Mouse (Mus musculus) hindbrain, embryonic 10.5 days (tissue): Measurements from ENCODE around the gene Atf1. TPM values are rescaled to one million over a fixed set of nuclear protein-coding genes. Genes with fewer than 3 reads are reported as not detected.
"Not testable (repeated sequence)": the region's sequence is repeated elsewhere in the genome, so short reads cannot be mapped to it uniquely, and the experiment has no call there.

Experiments used
- DNase-seq: peaks from one replicate; pipeline ENCODE4 v3.0.0-alpha.2; 2017; ENCODE audit warnings: low spot score
- H3K27ac ChIP-seq: fragments of 300-500 bp; sonication (generic); 2 replicates; pipeline ENCODE4 v1.5.1; 2016; ENCODE audit warnings: mild to moderate bottlenecking, moderate library complexity
- H3K27me3 ChIP-seq: fragments of 300-500 bp; sonication (generic); 2 replicates; pipeline ENCODE4 v1.6.1; 2016; ENCODE audit warnings: mild to moderate bottlenecking; ENCODE audit not compliant: poor library complexity, insufficient read depth, severe bottlenecking
- H3K36me3 ChIP-seq: fragments of 300-500 bp; sonication (generic); 2 replicates; pipeline ENCODE4 v1.6.1; 2016; ENCODE audit warnings: mild to moderate bottlenecking, moderate library complexity
- H3K4me1 ChIP-seq: fragments of 300-500 bp; sonication (generic); replicated peaks from 2 replicates; pipeline ENCODE4 v1.6.1; 2016; ENCODE audit warnings: mild to moderate bottlenecking
- H3K4me3 ChIP-seq: fragments of 300-500 bp; sonication (generic); 2 replicates; pipeline ENCODE4 v1.5.1; 2016; ENCODE audit warnings: mild to moderate bottlenecking, moderate library complexity
- H3K9me3 ChIP-seq: fragments of 300-500 bp; sonication (generic); 2 replicates; pipeline ENCODE4 v1.6.1; 2016; ENCODE audit warnings: mild to moderate bottlenecking, moderate library complexity
- WGBS: fragments of 180-500 bp; shearing (Covaris S2); methylation state at CpG from one replicate; pipeline ENCODE4 v1.1.7; 2016; 5-methylcytosine and 5-hydroxymethylcytosine counted together
- polyA plus RNA-seq: library from polyadenylated mRNA; unstranded; fragments of >200 nt; fragmentation: Nextera tagmentation; extraction: Ambion mirVana; gene quantifications from 2 replicates; pipeline ENCODE4 v1.2.1, GENCODE M21; 2016

Atf1 gene
- polyA plus RNA-seq, 1 experiment from 2014 or later = 22.9 TPM

GRCm38 (mm10) chr15:100248665-100249433 lies 21.2 kb downstream of the Atf1 start:
- Histone ChIP-seq H3K27me3 (no peaks in the 10 kb centered on the region), H3K27ac (no peak overlapping the region), H3K36me3 (peaks cover 100% of the 10 kb centered on the region), H3K4me1 (no peaks in the 10 kb centered on the region), H3K9me3 (no peaks in the 10 kb centered on the region), H3K4me3 (no peak overlapping the region)
- WGBS = 93% methylated on average over 6 of the region's 6 CpGs
- DNase-seq = no peak

- Histone ChIP-seq H3K36me3 (peaks cover 100% of the 10 kb centered on the region), H3K27me3 (no peaks in the 10 kb centered on the region), H3K9me3 (no peaks in the 10 kb centered on the region), H3K27ac (no peak overlapping the region), H3K4me1 (no peaks in the 10 kb centered on the region), H3K4me3 (no peak overlapping the region)
- WGBS = 91% methylated on average over 6 of the region's 6 CpGs
- DNase-seq = no peak
Observed at GRCm38 (mm10) chr15:100251153-100251780, 23.6 kb downstream of the Atf1 start.

- no peak for DNase-seq
- H3K4me3 ChIP-seq = no peak overlapping the region
- H3K36me3 ChIP-seq = peaks cover 95% of the 10 kb centered on the region
- H3K4me1 ChIP-seq = no peaks in the 10 kb centered on the region
- WGBS = 93% methylated on average over 6 of the region's 6 CpGs
- no peaks in the 10 kb centered on the region for H3K9me3 ChIP-seq
- no peak overlapping the region for H3K27ac ChIP-seq
- no peaks in the 10 kb centered on the region for H3K27me3 ChIP-seq
Observed at GRCm38 (mm10) chr15:100256386-100256785, 28.8 kb downstream of the Atf1 start.

- Histone ChIP-seq H3K4me3 (no peak overlapping the region), H3K36me3 (peaks cover 89% of the 10 kb centered on the region), H3K27me3 (no peaks in the 10 kb centered on the region), H3K9me3 (no peaks in the 10 kb centered on the region), H3K27ac (no peak overlapping the region), H3K4me1 (no peaks in the 10 kb centered on the region)
- 90% methylated on average over 5 of the region's 5 CpGs for WGBS
- no peak for DNase-seq
Observed at GRCm38 (mm10) chr15:100257305-100257704, 29.7 kb downstream of the Atf1 start.

- no peaks in the 10 kb centered on the region for H3K4me1 ChIP-seq
- H3K36me3 ChIP-seq = peaks cover 74% of the 10 kb centered on the region
- no peak overlapping the region for H3K4me3 ChIP-seq
- no peak for DNase-seq
- H3K27ac ChIP-seq = no peak overlapping the region
- no peaks in the 10 kb centered on the region for H3K9me3 ChIP-seq
- H3K27me3 ChIP-seq = no peaks in the 10 kb centered on the region
- 95% methylated on average over 7 of the region's 7 CpGs for WGBS
Observed at GRCm38 (mm10) chr15:100258646-100259425, 31.2 kb downstream of the Atf1 start.

GRCm38 (mm10) chr15:100260351-100260750 lies 32.7 kb downstream of the Atf1 start:
- not testable (repeated sequence) for H3K27me3 ChIP-seq, H3K4me3 ChIP-seq, H3K27ac ChIP-seq, DNase-seq, H3K9me3 ChIP-seq, H3K4me1 ChIP-seq
- 95% methylated on average over 7 of the region's 7 CpGs for WGBS
- H3K36me3 ChIP-seq = peaks cover 59% of the 10 kb centered on the region

GRCm38 (mm10) chr15:100263246-100263905 lies 35.8 kb downstream of the Atf1 start:
- H3K9me3 ChIP-seq = no peaks in the 10 kb centered on the region
- 21% methylated on average over 4 of the region's 4 CpGs for WGBS
- no peaks in the 10 kb centered on the region for H3K27me3 ChIP-seq
- no peak overlapping the region for H3K4me3 ChIP-seq
- no peak overlapping the region for H3K27ac ChIP-seq
- peaks cover 29% of the 10 kb centered on the region for H3K36me3 ChIP-seq
- no peak for DNase-seq
- no peaks in the 10 kb centered on the region for H3K4me1 ChIP-seq

- Histone ChIP-seq H3K9me3 (no peaks in the 10 kb centered on the region), H3K36me3 (peaks cover 9% of the 10 kb centered on the region), H3K4me3 (no peak overlapping the region), H3K4me1 (no peaks in the 10 kb centered on the region), H3K27ac (no peak overlapping the region), H3K27me3 (peaks cover 17% of the 10 kb centered on the region; the same call in 1 of the 2 replicates)
- WGBS = 90% methylated on average over 4 of the region's 5 CpGs
- no peak for DNase-seq
Observed at GRCm38 (mm10) chr15:100265586-100266325, 38.1 kb downstream of the Atf1 start.

- H3K27ac ChIP-seq = no peak overlapping the region
- H3K36me3 ChIP-seq = no peaks in the 10 kb centered on the region
- peaks cover 8% of the 10 kb centered on the region; the same call in 1 of the 2 replicates for H3K9me3 ChIP-seq
- WGBS = 76% methylated on average over 2 of the region's 2 CpGs
- H3K4me1 ChIP-seq = no peaks in the 10 kb centered on the region
- DNase-seq = no peak
- H3K27me3 ChIP-seq = peaks cover 25% of the 10 kb centered on the region; the same call in 1 of the 2 replicates
- no peak overlapping the region for H3K4me3 ChIP-seq
Observed at GRCm38 (mm10) chr15:100268916-100269315, 41.3 kb downstream of the Atf1 start.

GRCm38 (mm10) chr15:100269776-100270175 lies 42.2 kb downstream of the Atf1 start:
- Histone ChIP-seq H3K4me3 (no peak overlapping the region), H3K27ac (no peak overlapping the region), H3K4me1 (no peaks in the 10 kb centered on the region), H3K27me3 (peaks cover 25% of the 10 kb centered on the region; the same call in 1 of the 2 replicates), H3K9me3 (peaks cover 9% of the 10 kb centered on the region; the same call in 1 of the 2 replicates), H3K36me3 (no peaks in the 10 kb centered on the region)
- DNase-seq = no peak
- 14% methylated on average over 9 of the region's 9 CpGs for WGBS

GRCm38 (mm10) chr15:100270609-100271008 lies 43.0 kb downstream of the Atf1 start:
- WGBS = 16% methylated on average over 7 of the region's 7 CpGs
- not testable (repeated sequence) for H3K9me3 ChIP-seq, H3K27ac ChIP-seq, H3K36me3 ChIP-seq, H3K4me1 ChIP-seq, H3K4me3 ChIP-seq, DNase-seq
- peaks cover 25% of the 10 kb centered on the region; the same call in 1 of the 2 replicates for H3K27me3 ChIP-seq

GRCm38 (mm10) chr15:100271411-100271810 lies 43.8 kb downstream of the Atf1 start:
- H3K4me3 ChIP-seq = no peak overlapping the region
- peaks cover 9% of the 10 kb centered on the region; the same call in 1 of the 2 replicates for H3K9me3 ChIP-seq
- H3K36me3 ChIP-seq = no peaks in the 10 kb centered on the region
- 55% methylated on average over 14 of the region's 14 CpGs for WGBS
- no peak overlapping the region for H3K27ac ChIP-seq
- no peak for DNase-seq
- no peaks in the 10 kb centered on the region for H3K4me1 ChIP-seq
- peaks cover 25% of the 10 kb centered on the region; the same call in 1 of the 2 replicates for H3K27me3 ChIP-seq
